ENCODE assay signal across 9 mouse cellular contexts in the genomic region with DNA sequence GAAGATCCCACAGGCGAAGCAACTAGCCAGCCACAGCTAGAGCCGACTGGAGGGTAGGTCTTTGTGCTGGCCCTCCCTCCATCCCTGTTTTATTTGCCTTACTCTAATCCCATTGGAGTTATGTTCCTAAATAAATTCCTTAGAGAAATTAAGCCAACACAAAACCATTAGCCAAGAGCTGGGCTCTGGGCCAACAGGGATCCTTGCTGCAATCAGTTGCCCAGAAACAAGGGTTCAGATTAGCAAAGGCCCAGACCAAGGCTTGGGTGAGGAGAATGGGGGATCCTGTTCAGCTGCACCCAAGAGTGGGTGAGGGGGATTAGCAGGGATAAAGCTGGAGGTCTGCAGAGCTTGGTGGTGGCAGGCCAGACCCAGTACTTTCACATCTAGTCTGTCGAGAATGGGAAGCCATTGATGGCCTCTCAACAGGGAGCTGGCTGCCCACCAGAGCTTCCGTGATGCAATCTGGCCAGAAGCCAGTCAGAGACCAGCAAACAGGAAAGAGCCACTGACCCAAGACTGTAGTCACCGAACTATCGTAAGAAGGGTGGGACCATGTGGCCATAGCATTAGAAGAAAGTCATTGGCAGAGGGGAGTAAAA. TPM values are rescaled to one million over a fixed set of nuclear protein-coding genes. Genes with fewer than 3 reads are reported as not detected.
DNase-seq lines count a peak whose midpoint lies in the region; ATAC-seq and TF ChIP-seq lines count a peak whose summit lies in the region.
"Had no signal": no experiment of that assay in that cellular context is flagged by ENCODE, and none has a peak within 500 bp of the region (broad histone marks: within the 10 kb centered on the region; RNA-seq: fewer than 3 reads in every experiment).

No protein-coding gene starts in this region.

- H3K9me3 ChIP-seq in forebrain, embryonic 13.5 days (replicated peaks), result no peaks in the 10 kb centered on the region
- no peaks in the 10 kb centered on the region for H3K9me3 ChIP-seq in forebrain, embryonic 11.5 days (ENCODE audit: control insufficient read depth, low read length)
- H3K9me3 ChIP-seq in forebrain, embryonic 14.5 days (replicated peaks; ENCODE audit: control insufficient read depth, low read length), result no peaks in the 10 kb centered on the region
- H3K9me3 ChIP-seq in hindbrain, postnatal 0 days (ENCODE audit: low read length), result no peaks in the 10 kb centered on the region

- ATAC-seq in forebrain, embryonic 13.5 days, result peak; percentile 93
- ATAC-seq in forebrain, embryonic 11.5 days (replicated peaks; ENCODE audit: low FRiP score), result no peak
- peak; percentile 89 for ATAC-seq in forebrain, embryonic 14.5 days
- ATAC-seq in hindbrain, postnatal 0 days, result peak; percentile 91

- no peak for TF ChIP-seq CTCF in hindbrain, postnatal 0 days (IDR thresholded peaks at IDR 0.05; ENCODE audit: low read depth)

- no peak overlapping the region for H3ac ChIP-seq in myocyte (ENCODE audit: control insufficient read depth, insufficient read length)

- no peaks in the 10 kb centered on the region for H3K79me2 ChIP-seq in myocyte (ENCODE audit: control insufficient read depth, insufficient read depth)

- H3K4me2 ChIP-seq in forebrain, embryonic 13.5 days, result no peak overlapping the region; the same call in 1 of the 2 replicates
- no peak overlapping the region for H3K4me2 ChIP-seq in forebrain, embryonic 11.5 days (ENCODE audit: low read depth, low read length, severe bottlenecking)
- no peak overlapping the region for H3K4me2 ChIP-seq in forebrain, embryonic 14.5 days (ENCODE audit: low read length)
- no peak overlapping the region for H3K4me2 ChIP-seq in hindbrain, postnatal 0 days (ENCODE audit: low read depth, low read length)
- H3K4me2 ChIP-seq in myocyte (ENCODE audit: low read depth), result peak overlapping the region; percentile 44

- 35% methylated on average over 6 of the region's 6 CpGs for WGBS in forebrain, embryonic 13.5 days
- WGBS in forebrain, embryonic 11.5 days, result 73% methylated on average over 6 of the region's 6 CpGs
- WGBS in forebrain, embryonic 14.5 days, result 15% methylated on average over 6 of the region's 6 CpGs
- WGBS in hindbrain, postnatal 0 days, result 35% methylated on average over 6 of the region's 6 CpGs

- intact Hi-C loops in left cerebral cortex, postnatal 25 days (cut with DNase I), result no loop called here

- no peak for TF ChIP-seq POLR2A in myocyte (IDR thresholded peaks at IDR 0.05; ENCODE audit: insufficient read length, low read depth)

- no peak overlapping the region for H3K4me3 ChIP-seq in forebrain, embryonic 13.5 days
- no peak overlapping the region for H3K4me3 ChIP-seq in forebrain, embryonic 11.5 days (ENCODE audit: low read depth, low read length)
- H3K4me3 ChIP-seq in forebrain, embryonic 14.5 days (ENCODE audit: low read depth, low read length), result no peak overlapping the region
- no peak overlapping the region for H3K4me3 ChIP-seq in hindbrain, postnatal 0 days (ENCODE audit: low read length)
- H3K4me3 ChIP-seq in myocyte, result no peak overlapping the region

- H3K4me1 ChIP-seq in forebrain, embryonic 13.5 days, result peaks cover 19% of the 10 kb centered on the region
- no peaks in the 10 kb centered on the region for H3K4me1 ChIP-seq in forebrain, embryonic 11.5 days (replicated peaks; ENCODE audit: control insufficient read depth, insufficient read depth, low read length)
- H3K4me1 ChIP-seq in forebrain, embryonic 14.5 days (ENCODE audit: control insufficient read depth, insufficient read depth, low read length), result peaks cover 7% of the 10 kb centered on the region
- peaks cover 3% of the 10 kb centered on the region for H3K4me1 ChIP-seq in hindbrain, postnatal 0 days (ENCODE audit: insufficient read depth, low read length)

- no peak overlapping the region for H3K9ac ChIP-seq in forebrain, embryonic 13.5 days
- no peak overlapping the region for H3K9ac ChIP-seq in forebrain, embryonic 11.5 days (ENCODE audit: low read length)
- H3K9ac ChIP-seq in forebrain, embryonic 14.5 days (ENCODE audit: low read length), result no peak overlapping the region
- no peak overlapping the region; the same call in 1 of the 2 replicates for H3K9ac ChIP-seq in hindbrain, postnatal 0 days (replicated peaks; ENCODE audit: low read length)

- peak overlapping the region; percentile 66 for H3K27ac ChIP-seq in forebrain, embryonic 13.5 days
- no peak overlapping the region for H3K27ac ChIP-seq in forebrain, embryonic 11.5 days (ENCODE audit: low read depth, low read length)
- H3K27ac ChIP-seq in forebrain, embryonic 14.5 days (ENCODE audit: low read depth, low read length), result peak overlapping the region; percentile 39; the same call in 1 of the 2 replicates
- peak overlapping the region; percentile 65 for H3K27ac ChIP-seq in hindbrain, postnatal 0 days

- 0 out of 2 replicates have a peak, but pooled peaks cover 2% of the 10 kb centered on the region for H3K27me3 ChIP-seq in forebrain, embryonic 13.5 days
- H3K27me3 ChIP-seq in forebrain, embryonic 11.5 days (ENCODE audit: control insufficient read depth, insufficient read depth, low read length), result no peaks in the 10 kb centered on the region
- H3K27me3 ChIP-seq in forebrain, embryonic 14.5 days (replicated peaks; ENCODE audit: control insufficient read depth, insufficient read depth, low read length), result no peaks in the 10 kb centered on the region
- H3K27me3 ChIP-seq in hindbrain, postnatal 0 days (ENCODE audit: insufficient read depth, low read length), result no peaks in the 10 kb centered on the region
- H3K27me3 ChIP-seq in myocyte (ENCODE audit: control insufficient read depth, insufficient read depth, insufficient read length), result no peaks in the 10 kb centered on the region

- DNase-seq in forebrain, embryonic 11.5 days (ENCODE audit: low spot score), result no peak
- peak; percentile 48 to 56 for DNase-seq in adrenal gland, adult 18-20 months (ENCODE audit: low spot score in 2 of 2)
- DNase-seq in forebrain, embryonic 14.5 days (ENCODE audit: low spot score), result peak; percentile 91
- DNase-seq in hindbrain, postnatal 0 days (ENCODE audit: low spot score), result peak; percentile 85
- DNase-seq in left cerebral cortex, postnatal 25 days (ENCODE audit: low spot score in 2 of 2), result peak; percentile 30 to 41
- no peak for DNase-seq in T-cell, adult 2 months (ENCODE audit: low spot score)

- no peaks in the 10 kb centered on the region for H3K36me3 ChIP-seq in forebrain, embryonic 13.5 days (ENCODE audit: poor library complexity, severe bottlenecking)
- no peaks in the 10 kb centered on the region for H3K36me3 ChIP-seq in forebrain, embryonic 11.5 days (ENCODE audit: control insufficient read depth, insufficient read depth, low read length)
- H3K36me3 ChIP-seq in forebrain, embryonic 14.5 days (ENCODE audit: control insufficient read depth, insufficient read depth, low read length), result no peaks in the 10 kb centered on the region
- H3K36me3 ChIP-seq in hindbrain, postnatal 0 days (ENCODE audit: insufficient read depth, low read length), result no peaks in the 10 kb centered on the region
- H3K36me3 ChIP-seq in myocyte (ENCODE audit: control insufficient read depth, insufficient read depth), result no peaks in the 10 kb centered on the region

TF ChIP-seq in myocyte, 11 proteins besides CTCF, POLR2A, EP300 and RAD21:
- TF ChIP-seq CEBPB (IDR thresholded peaks at IDR 0.05; ENCODE audit: insufficient read depth, poor library complexity, severe bottlenecking) (peak; percentile 19; the same call in 1 of the 2 replicates), MYOD1 (IDR thresholded peaks at IDR 0.05; ENCODE audit: control insufficient read depth in 1 of 3, insufficient read length in 2 of 3, low read depth in 2 of 3) (no peak)

RNA-seq across cellular contexts. Expression of a gene that starts 6.1 kb away (rescaled TPM):
- polyA plus RNA-seq in forebrain, embryonic 13.5 days (2015; fragmentation: Nextera tagmentation; extraction: Ambion mirVana), result not detected in 2 replicates
- not detected in 2 replicates for polyA plus RNA-seq in forebrain, embryonic 11.5 days (2014; fragmentation: Nextera tagmentation; extraction: Ambion mirVana)
- total RNA-seq in adrenal gland, adult 18-20 months (2021), result under 1 TPM in 1 of 2 experiments, not detected in 1; 0.10 TPM
- polyA plus RNA-seq in forebrain, embryonic 14.5 days (2014; fragmentation: Nextera tagmentation; extraction: Ambion mirVana), result not detected in 2 replicates
- total RNA-seq in hindbrain, postnatal 0 days (2014; rRNA removed), result not detected in 2 replicates
- polyA plus RNA-seq in hindbrain, postnatal 0 days (2015; fragmentation: Nextera tagmentation; extraction: Ambion mirVana), result not detected in 2 replicates
- total RNA-seq in left cerebral cortex, postnatal 25 days (2021), result not detected
- 0.01 TPM for polyA plus RNA-seq in myocyte (2012; fragmentation: generic; extraction: Trizol)
- polyA plus RNA-seq: large intestine, adult 2 months had no signal

RNA-seq across cellular contexts. Expression of a gene that starts 6.9 kb away (rescaled TPM):
- not detected in 2 replicates for polyA plus RNA-seq in forebrain, embryonic 13.5 days (2015; fragmentation: Nextera tagmentation; extraction: Ambion mirVana)
- polyA plus RNA-seq in forebrain, embryonic 11.5 days (2014; fragmentation: Nextera tagmentation; extraction: Ambion mirVana), result not detected in 2 replicates
- not detected for total RNA-seq in adrenal gland, adult 18-20 months (2021)
- polyA plus RNA-seq in forebrain, embryonic 14.5 days (2014; fragmentation: Nextera tagmentation; extraction: Ambion mirVana), result not detected in 2 replicates
- total RNA-seq in hindbrain, postnatal 0 days (2014; rRNA removed), result not detected in 2 replicates
- not detected in 2 replicates for polyA plus RNA-seq in hindbrain, postnatal 0 days (2015; fragmentation: Nextera tagmentation; extraction: Ambion mirVana)
- total RNA-seq in left cerebral cortex, postnatal 25 days (2021), result not detected
- not detected for polyA plus RNA-seq in myocyte (2012; fragmentation: generic; extraction: Trizol)

Comparison
In these comparisons a context has a peak if more than half of its experiments do, and no peak if none do; other contexts are left out.
1. DNase-seq: peak in adrenal gland, adult 18-20 months (2 of 2), forebrain, embryonic 14.5 days (single experiment), hindbrain, postnatal 0 days (single experiment) and left cerebral cortex, postnatal 25 days (2 of 2); none in forebrain, embryonic 11.5 days (single experiment) and T-cell, adult 2 months (single experiment).